Mouse (Mus musculus) layer of hippocampus, adult 11-12 months (tissue): ENCODE measurements at regions not wholly inside any gene's neighbourhood (a gene's known extent, or its start where the extent isn't known, plus 50 kb on each side); places are given as distances from the start of the nearest gene placed in this dataset.

Experiments
- DNase-seq: peaks from one replicate; pipeline ENCODE4 v3.0.0; 2022; ENCODE audit warnings: low spot score

GRCm38 (mm10) chr13:55954346-55954745 is 118.4 kb upstream of the Pitx1 start:
- no peak for DNase-seq

DNA sequence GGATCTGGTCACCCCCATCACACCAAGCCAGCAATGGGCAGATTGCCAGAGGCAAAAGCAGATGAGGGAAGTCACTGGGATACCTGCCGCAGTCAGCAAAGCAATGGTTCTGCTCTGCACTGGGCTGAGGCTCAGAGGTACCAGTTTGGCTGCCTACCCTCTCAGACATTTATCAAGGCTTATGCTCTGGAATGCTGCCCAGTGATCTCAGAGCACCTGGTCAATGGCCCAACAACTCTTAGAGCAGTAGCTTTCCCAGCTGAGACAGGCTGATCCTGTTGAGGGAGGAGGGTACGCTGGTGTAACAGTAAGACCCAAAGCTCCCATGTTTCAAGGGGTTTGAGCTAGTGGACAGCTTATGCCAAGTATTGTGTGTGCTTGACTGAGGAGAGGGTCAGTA is 117.4 kb upstream of the Pitx1 start:
- DNase-seq: no peak

GRCm38 (mm10) chr13:55950773-55951172 is 114.8 kb upstream of the Pitx1 start:
- DNase-seq: no peak

DNA sequence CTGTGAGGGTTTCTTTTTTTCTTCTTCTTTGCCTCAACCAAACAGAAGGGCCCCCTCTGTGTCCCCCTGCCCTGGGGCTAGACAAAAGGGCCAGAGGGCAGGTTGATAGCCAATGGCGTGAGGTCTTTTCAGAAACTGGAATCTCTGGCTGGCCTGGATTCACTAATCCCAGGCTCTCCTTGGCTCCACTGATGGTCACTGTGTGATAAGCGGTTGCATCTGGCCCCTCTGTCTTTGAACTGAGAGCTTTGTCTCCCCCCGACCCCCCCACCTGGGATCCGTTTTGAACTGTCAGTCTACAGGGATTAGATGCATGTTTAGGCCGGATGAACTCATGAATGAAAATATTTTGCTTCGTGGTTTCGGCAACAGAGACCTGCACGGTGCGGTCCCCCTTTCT is 112.6 kb upstream of the Pitx1 start:
- no peak for DNase-seq

GRCm38 (mm10) chr13:55948144-55948543 is 112.2 kb upstream of the Pitx1 start:
- DNase-seq: no peak

GRCm38 (mm10) chr13:55937417-55937816 is 101.4 kb upstream of the Pitx1 start:
- no peak for DNase-seq

DNA sequence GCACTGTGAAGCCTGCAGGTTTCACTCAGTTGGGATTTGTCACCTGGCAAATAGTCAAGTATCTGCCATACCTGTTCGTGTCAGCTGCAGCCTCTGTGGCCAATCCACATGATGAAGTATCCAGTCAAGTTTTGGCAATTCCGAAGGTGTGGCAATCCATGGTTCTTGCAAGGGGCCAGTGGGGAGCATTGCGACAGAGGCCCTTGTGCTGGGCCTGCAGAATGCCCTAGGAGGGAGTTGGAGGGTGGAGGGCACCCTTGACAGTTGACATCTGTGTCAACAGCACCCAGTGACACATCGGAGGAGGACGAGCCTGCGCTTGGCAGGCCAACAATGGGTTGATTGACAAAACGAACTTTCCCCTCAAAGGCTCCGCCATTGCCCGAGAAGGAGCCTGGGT is 101.0 kb upstream of the Pitx1 start:
- DNase-seq: no peak

DNA sequence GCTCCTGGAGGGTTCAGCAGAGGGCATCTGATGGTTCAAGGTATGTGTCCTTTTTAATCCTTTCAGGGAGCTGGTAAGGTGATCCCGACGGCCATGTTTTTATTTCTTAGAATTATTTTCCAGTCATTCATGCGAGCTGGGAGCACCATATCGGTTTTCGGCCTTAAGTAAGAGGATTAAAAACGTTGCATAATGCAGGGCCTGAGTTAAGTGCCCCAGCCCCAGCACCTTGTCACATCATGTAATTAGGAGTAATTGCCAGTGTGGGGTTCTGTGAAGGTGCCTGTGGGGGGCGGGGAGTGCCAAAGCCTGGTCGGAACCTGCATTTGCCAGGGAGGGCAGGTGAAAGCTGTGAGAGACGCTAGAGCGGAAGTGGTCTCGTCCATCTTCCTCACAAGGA is 94.6 kb upstream of the Pitx1 start:
- no peak for DNase-seq

- no peak for DNase-seq
Measured at GRCm38 (mm10) chr13:55929814-55930213, 93.8 kb upstream of the Pitx1 start.

DNA sequence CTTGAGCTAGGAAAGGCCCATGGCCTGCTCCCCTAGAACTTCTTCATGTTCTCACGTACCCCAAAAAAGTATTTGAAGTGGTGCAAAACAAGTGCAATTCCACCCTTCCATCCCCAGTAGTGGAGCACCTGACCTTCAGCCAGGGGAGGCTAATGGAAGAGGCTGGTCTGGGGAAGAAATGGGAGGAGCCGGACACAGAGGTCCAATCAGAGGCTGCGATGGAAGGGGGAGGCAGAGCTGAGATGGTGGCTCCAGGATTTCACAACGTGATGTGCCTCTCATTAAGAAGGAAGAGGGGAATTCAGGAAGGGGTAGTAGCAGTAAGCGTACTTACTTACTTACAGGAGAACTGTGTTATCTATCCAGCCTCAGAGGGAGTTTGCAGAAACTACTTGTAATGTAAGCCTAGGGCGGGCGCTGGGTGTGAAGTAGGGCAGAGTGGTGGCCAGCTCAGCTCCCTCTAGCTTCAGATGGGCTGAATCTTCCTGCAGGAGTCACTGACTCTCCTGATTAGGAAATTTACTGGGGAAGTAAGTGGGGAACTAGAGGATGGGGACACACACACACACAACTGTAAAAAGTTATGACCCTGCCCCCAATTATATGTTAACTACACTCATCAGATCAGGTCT is 87.6 kb upstream of the Pitx1 start:
- no peak for DNase-seq

DNA sequence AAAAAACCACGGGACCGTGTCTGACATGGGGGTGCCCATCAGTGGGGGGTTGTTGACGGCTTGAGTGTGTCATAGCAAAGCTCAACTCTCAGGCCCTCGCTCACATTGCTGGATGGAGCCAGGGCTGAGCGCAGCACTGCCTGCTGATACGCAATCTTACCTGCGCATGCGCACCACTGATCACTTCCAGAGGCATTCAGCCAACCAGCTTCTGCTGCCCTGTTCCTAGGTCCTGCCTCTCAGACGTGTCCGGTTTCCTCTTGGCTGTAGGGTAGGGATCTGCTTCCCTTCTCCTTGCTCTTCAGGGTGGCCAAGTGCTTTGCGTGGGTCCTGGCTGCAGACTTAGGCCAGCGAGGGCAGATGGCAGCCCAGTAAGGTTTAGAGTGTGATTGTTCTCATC is 81.3 kb upstream of the Pitx1 start:
- DNase-seq: no peak

- DNase-seq: no peak
Measured at GRCm38 (mm10) chr13:55912271-55912711, 76.3 kb upstream of the Pitx1 start.

GRCm38 (mm10) chr13:55909941-55910340 is 73.9 kb upstream of the Pitx1 start:
- no peak for DNase-seq

DNA sequence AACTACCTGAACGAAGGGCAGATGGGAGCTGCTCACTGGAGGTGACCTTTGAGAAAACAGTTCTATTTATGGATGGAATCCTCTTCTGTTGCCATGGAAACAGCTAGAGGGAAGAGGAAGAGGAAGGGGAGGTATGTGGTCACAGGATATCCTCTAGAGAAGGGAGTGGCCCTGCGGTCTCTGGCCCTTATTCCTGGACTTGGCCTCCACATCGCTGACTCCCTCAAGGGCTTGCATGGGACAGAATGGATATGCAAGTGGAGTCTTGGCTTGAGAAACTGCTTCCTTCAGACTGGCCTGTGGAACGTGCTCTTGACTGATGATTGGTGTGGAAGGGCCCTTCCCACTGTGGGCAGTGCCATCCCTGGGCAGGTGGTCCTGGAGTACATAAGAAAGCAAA is 68.9 kb upstream of the Pitx1 start:
- no peak for DNase-seq

DNA sequence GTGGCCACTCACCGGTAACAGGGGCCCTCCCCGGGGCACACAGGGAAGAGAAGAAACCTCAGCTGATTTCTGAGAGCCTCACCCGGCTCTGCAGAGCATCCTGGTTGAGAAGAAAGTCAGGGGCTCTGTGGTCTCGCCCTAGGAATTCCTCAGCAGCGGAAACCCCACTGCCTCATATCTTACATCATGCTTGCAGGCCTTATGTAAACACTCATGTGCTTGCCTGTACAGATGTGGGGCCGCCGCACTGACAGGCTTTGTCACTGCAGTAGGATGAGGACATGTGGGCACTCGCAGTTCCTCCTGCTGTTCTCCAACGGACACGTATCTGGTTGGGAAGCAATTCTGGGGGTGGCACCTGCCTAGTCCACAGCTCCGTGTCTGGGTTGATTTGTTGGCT is 66.3 kb upstream of the Pitx1 start:
- DNase-seq: no peak

GRCm38 (mm10) chr13:55900190-55900526 is 64.2 kb upstream of the Pitx1 start:
- no peak for DNase-seq

DNA sequence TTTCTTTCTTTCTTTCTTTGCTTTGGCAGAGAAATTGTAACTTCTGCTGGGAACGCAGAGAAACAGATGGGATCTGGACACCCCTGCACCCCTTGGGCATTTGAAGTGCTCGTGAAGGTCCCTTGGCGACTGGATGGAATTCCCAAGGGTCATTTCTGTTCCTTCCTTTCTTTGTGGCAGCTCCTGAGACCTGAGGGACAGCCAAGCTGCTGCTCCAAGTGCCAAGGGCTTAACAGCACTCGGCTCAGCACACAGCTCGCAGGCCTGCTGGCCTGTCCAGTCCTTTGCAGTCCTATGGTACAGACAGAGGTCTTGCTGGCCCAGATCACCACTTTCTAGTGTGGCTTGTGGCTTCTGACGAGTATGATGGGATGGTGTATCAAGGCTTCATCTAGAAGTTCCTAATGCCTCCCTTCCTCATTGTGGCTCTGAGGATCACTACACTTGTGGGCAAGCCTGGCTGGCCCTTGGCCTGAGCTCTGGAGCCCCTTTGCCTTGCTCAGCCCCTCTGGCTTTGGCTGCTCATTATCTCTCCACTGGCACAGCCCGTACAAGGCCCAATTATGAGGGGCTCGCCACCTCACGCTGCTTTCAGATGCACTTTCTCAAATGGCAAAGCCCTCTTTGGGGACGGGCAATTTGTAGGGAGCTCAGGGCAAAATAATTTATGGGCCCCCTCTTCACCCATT is 63.7 kb upstream of the Pitx1 start:
- no peak for DNase-seq

GRCm38 (mm10) chr13:55898999-55899398 is 63.0 kb upstream of the Pitx1 start:
- no peak for DNase-seq

DNA sequence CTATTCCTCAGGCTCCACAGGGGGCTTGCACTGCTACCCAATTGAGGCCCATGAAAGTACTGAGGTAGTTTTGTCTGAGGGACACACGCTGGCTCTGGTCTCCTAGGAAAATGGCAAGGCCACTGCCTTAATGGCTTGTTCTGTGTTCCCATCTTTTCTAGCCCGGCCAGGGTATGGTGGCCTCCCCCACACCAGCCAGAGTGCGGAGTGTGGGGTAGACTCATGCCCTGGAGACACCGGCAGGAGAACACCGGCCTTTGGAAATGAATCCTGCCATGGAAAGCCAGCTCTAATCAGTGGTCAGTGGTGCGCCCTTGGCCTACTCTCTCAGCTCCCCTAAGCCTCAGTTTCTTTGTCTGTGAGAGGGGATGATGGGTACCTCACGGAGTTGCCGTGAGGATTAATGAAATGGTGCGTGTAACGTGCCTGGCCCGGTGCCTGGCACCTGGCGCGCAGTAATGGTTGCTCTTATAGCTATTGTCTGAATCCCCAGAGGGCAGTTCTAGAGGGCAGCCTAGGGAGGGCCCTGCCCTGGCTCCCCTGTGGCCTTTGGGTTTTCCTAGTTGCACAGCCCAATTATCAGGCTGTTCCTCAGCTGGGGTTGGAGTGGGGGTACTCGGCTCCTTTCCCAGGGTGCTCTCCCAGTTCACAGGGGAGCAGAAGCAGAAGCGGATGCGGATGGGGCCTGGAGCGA is 62.4 kb upstream of the Pitx1 start:
- no peak for DNase-seq

DNA sequence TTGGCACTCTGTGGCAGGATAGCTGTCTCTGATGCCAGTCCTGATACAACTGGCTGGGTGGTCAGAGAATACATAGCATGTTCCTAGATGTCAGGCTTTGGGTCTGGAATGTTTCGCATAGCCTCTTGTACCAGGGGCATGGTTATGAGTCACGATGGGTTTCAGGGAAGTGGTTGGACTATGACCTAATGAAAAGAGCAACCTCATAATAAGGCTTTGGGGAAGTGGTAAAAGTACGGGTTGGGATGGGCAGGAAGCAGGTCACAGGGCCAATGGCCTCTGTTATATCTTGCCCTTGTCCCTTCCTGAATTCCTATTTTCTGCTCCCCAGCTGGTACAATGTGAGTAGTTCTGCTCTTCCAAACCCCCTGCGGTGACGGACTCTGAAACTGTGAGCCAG is 59.5 kb upstream of the Pitx1 start:
- no peak for DNase-seq

- no peak for DNase-seq
Measured at GRCm38 (mm10) chr13:55893154-55894018, 57.4 kb upstream of the Pitx1 start.

GRCm38 (mm10) chr13:55892250-55892649 is 56.3 kb upstream of the Pitx1 start:
- DNase-seq: no peak
